Mouse (Mus musculus) left cerebral cortex, postnatal 10 days (tissue): ENCODE results near the gene Prkag2. TPM values are rescaled to one million over a fixed set of nuclear protein-coding genes. Genes with fewer than 3 reads are reported as not detected.
A peak's percentile ranks its signal among the peaks of the same experiment; 100 is the strongest.

Experiments used
- DNase-seq, 2 experiments: peaks; one replicate each; pipeline ENCODE4 v3.0.0; 2021 to 2022; ENCODE audit warnings: low spot score in 2 of 2, mixed read lengths in 1 of 2; ENCODE audit errors: extremely low spot score in 1 of 2
- intact Hi-C: fragments of 180-260 bp; cut with DNase I; formaldehyde crosslinking; loops from one replicate; pipeline ENCODE4 v1.15.1; 2025
- total RNA-seq, 2 experiments: library from RNA; stranded (reverse); gene quantifications; 2 replicates each; pipeline ENCODE4 v1.2.3; 2021

Prkag2 gene
- 100 to 1,000 TPM; 125 to 129 TPM for total RNA-seq

DNA sequence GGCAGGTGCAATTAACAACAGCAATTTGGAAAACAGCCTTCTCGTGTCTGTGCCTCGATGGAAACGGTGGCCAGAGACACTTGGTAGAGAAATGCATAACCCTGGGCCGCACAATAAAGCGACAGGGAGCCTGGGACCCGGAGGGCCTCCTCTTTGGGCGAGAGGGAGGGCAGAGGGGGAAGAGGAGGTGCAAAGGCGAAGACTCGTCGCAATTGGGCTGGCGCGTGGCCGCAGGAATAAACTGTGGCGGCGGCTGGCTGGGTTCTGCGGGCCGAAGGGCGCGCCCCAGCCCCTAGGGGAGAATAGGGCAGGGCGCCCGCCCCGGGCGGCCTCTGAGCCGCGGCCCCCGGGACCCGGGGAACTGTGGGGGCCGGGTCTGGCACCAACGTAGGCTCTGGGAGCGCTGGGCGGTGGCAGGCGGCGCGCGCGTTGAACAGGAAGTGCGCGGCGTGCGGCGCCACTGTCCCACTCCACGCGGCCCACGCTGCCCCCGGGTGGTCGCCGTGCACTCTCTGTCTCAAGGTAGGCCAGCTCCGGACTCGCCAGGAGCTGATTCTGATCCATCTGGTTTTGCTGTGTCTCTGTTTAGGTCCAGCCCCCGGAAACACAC is at the start of gene Prkag2:
TSS of gene Prkag2 (minus strand) at position 127 of the 610 bp plus-strand sequence.
- peak in 1 of 2 experiments; percentile 63 for DNase-seq
- intact Hi-C loops = no loop called here

DNA sequence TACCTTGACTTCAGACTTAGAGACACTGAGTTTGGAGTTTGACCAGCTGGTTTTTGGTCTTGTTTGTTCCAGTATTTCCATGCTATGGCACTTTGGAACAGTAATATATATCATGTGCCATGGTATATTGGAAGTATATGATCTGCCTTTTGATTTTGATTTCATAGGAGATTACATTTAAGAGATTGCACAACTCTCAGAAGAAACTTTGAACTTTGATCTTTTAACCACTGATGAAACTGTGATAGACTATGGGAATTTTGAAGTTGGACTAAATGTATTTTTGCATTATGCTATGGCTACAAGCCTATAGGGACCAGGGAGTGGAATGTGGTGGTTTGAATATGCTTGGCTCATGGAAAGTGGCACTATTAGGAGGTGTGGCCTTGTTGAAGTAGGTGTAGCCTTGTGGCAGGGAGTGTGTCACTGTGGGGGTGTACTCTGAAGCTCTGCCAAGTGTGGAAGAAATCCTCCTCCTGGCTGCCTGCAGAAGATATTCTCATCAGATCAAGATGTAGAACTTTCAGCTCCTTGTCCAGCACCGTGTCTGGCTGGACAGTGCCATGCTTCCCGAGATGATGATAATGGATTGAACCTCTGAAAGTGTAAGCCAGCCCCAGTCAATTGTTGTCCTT is 49.0 kb upstream of the Prkag2 start:
- DNase-seq = no peak
- intact Hi-C loops = no loop called here

DNA sequence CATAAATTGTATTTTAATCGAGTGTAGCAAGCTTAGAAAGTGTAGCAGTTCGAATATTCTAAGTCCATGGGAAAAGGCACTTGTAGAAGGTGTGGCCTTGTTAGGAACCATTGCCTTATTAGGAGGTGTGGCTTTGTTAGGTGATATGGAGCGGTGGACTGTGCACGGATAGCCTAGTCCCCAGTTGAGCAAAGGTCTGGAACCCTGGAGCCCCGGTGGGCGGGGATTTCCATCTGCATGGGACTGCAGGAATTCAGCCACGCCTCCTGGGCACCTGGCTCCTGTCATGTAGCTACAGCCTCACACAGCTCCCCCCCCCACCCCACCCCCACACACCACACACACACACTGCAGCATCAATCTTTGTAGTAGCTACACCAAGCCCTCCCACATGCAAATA is 46.3 kb upstream of the Prkag2 start:
- intact Hi-C loops = no loop called here
- no peak for DNase-seq

DNA sequence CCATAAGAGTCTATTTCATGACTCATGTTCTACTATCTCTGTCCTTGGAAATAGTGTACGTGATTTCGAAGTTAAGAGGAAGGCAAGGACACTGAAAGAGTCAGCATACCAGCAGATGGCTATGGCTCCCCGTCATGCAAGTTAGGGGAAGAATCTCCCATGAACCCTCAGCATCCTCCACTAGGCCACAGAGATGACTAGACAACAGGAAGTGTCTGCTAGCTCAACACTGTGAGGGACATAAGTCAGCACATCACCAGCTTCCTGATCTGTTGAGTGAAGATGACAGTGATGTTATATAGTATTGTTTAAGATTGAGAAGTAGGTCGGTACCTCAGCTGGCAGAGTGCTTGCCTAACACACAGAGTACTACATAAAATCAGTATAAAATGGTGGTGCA is 27.4 kb upstream of the Prkag2 start:
- intact Hi-C loops = no loop called here

DNA sequence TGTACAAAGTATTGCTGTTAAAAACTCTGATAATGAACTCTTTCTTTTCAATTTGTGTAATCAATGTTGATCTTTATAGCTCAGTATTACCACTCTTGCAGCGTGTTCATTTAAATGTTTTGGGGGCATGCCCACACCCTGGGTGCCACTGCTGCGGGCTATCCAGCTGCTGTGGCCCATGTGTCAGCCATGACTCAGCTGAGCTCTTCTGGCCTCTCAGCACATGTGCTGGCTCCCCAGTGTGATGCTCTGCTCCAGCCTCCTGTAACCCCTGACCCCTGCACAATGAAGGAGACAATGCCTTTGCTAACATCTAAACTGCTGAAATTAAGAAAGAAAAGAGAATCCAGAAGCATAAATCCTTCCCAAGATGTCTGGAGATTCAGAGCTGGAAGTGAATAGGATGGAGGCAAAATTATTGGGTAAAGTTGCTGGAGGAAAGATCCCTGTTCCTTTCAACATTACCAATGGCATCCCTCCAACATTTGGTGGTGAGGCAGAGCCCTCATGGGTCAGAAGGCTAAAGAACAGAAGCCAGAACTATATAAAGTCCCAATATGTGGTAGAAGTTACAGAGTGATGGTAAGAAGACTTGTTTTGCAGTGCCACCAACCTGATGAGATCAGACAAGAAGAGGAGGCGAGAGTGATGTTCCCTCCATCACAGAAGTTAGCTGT is 25.6 kb upstream of the Prkag2 start:
- intact Hi-C loops = no loop called here
- DNase-seq = no peak

More for the DNA sequence above, 27.4 kb upstream of the Prkag2 start:
- no peak for DNase-seq

DNA sequence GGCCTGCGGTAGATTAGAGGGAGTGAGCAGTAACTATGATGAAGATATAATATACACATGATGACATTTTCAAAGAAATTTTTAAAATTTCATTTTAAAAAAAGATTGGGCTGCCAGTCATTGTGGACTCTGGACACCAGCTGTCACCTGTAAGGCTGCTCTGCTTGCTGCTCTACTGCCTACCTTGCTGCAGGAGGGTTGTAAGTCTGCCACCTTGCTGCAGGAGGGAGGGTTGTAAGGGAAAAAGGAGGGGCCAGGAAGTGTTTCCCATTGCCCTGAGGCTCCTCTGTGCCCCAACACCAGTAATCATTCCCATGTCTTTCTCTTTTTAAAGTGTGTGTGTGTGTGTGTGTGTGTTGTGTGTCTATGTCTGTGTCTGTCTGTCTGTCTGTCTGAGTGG is 22.1 kb upstream of the Prkag2 start:
- intact Hi-C loops = no loop called here
- DNase-seq = no peak

DNA sequence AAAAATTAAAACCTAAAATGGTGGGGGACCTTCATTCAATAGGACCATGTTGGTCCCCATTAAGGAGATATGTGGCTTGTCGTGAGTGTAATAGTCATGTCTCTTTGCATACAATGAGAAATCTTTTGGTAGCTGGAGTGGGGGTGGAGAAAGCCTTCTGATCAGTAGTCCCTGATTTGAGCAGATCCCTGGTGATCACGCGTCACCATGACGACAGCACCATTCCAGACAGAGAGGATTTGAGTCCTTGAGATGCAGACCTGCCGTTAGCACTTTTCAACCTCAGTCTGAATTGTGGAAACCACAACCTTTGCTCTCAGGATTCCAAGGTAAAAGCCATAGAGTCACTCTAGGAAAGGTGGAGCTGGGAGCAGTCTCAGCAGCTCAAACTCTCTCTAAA is 18.7 kb upstream of the Prkag2 start:
- intact Hi-C loops = no loop called here
- DNase-seq = no peak

DNA sequence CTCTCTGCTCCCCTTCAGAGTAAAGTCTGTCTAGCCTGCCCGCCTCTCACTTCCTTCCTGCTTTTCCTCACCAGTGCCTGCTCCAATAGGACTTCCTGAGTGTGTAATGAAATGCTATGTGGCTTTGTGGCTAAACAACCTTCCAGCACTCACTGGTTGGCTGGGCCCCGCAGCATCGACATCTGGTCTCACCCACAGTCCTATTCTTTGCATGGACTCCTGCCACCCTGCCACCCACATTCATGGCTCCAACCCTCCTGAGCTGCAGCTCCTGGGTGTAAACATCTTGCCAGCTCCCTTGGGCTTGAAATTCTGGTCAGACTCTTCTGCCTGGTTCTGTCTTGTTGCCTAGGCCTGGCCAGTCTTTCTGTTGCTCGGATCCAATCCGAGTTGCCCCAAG is 15.6 kb upstream of the Prkag2 start:
- intact Hi-C loops = no loop called here
- peak; percentile 66 to 69 for DNase-seq

DNA sequence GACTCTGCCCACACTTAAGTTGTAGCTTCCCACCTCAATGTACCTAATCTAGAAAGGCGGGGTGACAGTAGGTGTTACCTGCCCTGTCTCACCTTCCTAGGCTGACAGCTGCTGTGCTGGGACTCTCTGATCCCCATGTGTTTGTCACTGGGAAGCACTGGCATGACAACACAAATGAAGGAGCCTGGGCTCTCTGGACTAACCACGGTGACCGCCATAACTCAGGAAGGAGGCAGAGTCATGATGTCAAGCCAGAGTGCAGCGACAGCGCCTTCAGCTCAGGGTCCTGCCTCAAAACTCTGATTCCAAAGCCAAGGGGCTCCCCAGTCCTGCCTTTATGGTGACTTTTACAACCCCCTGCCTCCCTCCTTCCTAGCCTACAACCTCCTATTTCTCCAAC is 14.8 kb upstream of the Prkag2 start:
- no peak for DNase-seq
- intact Hi-C loops = no loop called here

DNA sequence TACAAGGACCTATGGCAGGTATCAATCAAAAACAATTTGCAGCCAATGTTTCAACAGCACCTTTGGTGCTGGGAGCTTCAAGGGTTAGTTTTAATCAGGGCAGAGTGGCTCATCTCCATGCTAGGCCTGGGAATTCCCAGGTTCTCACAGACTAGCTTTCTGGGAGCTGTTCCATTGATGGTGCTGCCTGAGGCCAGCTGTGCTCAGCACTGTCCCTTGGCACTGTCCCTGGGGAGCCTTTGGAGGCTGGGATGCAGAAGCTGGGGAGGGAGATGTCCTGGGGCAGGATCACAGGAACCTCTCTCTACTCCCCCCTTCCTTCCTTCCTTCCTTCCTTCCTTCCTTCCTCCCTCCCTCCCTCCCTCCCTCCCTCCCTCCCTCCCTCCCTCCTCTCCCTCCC is 13.7 kb upstream of the Prkag2 start:
- no peak for DNase-seq
- intact Hi-C loops = no loop called here

DNA sequence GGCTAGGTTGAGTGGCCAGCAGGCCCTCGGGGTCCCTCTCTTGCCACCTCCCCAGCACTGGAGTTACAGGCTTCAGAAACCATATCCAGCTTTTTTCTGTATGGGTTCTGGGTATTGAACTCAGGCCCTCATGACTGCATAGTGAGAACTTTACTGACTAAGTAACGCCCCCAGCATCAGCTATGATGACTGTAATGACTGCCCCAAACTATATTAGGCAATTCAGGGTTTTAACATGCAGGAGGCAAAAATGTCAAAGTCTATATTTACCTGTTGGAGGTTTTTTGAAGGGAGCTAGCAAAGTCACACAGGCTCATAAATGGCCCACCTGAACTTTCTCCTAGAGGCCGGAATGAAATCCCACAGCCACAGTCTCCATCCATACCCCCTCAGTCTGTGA is 9.9 kb upstream of the Prkag2 start:
- no peak for DNase-seq
- intact Hi-C loops = no loop called here

DNA sequence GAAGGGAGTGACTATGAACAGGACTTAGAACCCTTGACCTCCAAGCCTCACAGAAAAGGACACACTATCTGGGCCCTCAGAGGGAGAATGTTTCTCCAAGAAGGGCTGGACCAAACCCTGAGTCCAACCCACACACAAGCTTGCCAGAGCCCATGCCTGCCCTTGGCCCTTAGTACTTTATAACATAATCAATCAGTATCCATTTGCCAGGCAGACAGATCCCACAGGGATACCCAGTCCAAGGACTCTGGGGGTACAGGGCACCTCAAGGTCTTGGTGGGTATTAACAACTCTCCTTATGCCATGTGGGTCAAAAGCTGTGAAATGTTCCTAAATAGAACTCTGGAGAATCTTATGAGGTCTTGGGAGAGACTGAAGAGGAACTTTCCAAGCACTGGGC is 5.3 kb upstream of the Prkag2 start:
- peak in 1 of 2 experiments; percentile 3 for DNase-seq
- intact Hi-C loops = no loop called here

DNA sequence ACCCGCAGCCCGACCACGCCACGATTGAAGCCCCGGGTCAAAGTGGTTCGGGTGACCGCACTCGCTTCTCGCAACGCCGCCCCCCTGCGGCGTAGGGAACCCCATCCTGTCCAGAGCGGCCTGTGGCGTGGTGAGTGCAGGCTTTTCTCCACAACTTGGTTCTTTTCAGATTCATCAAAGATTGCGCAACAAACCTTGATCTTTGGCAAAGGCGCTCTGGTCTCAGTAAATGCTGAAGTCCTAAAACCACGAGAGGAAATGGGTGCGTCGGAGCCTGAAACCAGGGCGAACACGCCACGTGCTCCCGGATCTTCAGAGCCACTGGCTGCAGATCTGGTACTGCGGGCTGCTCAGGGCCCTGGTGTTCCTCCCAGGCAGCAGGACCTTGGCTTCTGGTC is 683 bp upstream of the Prkag2 start:
- DNase-seq = peak in 1 of 2 experiments; percentile 62
- intact Hi-C loops = no loop called here

DNA sequence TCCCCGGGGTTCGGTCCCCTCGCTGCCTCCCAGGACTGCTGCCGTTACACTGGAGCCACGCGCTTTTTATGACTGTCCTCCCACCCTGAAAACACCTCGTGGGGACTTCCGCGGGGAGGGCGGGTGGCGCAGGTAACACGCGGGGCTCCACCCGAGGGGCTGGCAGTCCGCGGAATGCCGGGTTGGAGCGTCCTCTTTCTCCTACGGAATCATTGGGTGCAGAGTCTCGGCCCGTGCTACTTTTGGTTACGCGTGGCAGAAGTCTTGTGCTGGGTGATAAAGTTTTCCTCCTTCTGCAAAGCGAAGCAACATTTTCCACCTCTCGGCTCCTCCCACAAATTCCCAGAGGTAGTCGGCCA is 306 bp downstream of the Prkag2 start:
- DNase-seq = peak in 1 of 2 experiments; percentile 33
- intact Hi-C loops = no loop called here

DNA sequence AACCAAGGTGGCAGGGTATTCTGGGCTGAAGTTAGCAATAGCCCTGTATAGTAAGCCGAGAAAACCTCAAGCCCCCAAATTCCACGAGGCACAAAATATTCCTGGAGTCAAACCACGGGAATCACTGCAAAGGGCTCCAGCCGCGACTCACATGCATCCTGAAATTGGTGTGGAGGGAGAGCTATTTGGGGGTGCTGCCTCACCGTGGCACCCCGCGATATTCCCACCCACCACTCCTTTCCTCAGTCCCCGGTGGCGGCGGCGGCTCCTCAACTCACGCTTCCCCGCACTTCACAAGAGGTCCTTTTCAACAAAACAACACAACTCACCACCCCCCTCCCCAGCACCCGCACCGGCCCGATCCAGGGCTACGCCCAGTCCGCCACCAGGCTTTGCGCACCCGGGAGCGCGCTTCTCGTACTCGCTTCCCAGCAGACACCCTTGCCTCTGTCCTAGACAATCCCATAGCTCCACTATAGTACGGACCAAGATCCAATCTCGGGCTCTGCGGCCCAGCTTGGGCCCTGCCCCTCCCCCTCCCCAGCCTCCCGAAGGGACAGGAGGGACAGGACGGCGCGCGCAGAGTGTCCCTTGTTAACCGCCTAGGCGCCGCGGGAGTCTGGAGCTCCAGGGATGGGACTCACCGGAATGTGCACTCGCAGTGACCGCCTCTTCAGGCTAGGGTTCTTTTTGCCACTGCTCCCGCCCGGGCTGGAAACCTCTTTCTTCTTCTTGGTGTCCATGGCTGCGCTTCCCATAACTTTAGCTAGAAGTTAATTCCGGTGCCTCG is 880 bp downstream of the Prkag2 start:
- intact Hi-C loops = no loop called here
- peak in 1 of 2 experiments; percentile 84 for DNase-seq

DNA sequence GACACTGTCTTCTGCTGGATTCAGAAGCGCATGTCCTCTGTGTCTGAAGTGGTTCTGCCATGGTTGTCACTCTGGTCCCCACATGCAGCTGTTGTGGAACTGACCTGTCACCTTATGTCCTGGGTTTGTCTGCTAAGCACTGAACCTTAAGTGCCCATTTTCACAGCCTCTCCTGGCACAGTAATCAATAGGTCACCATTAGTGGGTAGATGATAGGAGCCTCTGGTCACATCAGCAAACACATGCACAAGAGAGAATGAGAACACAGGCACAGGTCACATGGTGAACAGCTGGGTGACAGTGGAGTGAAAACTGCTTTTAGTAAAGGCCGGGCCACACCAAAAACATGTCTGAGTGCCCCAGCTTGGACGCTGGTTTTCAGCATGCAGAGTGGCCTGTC is 2.6 kb downstream of the Prkag2 start:
- no peak for DNase-seq

DNA sequence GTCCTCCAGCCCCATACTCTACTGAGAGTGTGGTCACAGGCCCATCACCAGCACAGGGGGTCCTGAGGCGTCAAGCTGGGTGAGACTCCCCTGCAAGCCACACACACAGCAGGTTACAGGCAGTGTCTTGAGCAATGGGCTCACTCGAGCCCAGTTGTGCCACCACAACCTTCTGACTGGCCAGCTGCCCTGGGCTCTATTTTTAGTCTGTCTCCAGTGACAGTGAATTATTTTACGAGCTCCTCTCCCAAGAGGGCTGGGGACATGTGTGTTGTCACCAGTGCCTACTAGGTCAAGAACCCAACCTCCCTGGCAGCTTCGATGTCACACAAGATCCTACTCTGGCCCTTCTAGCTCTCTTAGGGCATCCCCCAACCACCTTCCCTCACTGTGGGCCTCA is 4.0 kb downstream of the Prkag2 start:
- intact Hi-C loops = no loop called here

More for the DNA sequence above, 2.6 kb downstream of the Prkag2 start:
- intact Hi-C loops = no loop called here

DNA sequence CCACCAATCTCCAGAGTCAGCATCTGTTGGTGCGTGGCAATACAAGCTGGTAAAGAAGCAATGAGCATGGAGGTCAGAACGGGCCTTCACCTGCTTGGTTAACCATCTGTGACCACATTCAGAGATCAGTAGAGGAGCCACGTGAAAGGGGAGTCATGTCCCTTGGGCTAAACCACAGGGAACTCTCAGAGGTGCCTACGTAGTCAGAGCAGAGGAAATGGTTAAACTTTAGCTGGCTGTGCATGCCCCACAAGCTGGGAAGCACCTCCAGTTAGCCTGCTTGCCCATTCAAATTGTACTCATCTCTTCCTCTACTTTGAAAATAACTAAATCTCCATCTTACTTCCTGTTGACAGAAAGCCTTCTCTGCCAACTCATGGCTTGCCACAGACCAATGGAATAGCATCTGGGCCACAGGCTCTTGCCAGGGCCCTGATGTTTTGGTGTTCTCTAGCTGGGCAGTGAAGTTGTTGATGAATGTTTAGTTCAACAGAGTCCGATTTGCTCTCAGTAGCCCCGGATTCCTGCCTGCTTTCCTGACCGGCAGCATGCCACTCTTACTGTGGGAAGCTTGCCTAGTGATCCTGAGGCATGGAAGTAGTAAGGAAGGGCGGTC is 7.7 kb downstream of the Prkag2 start:
- intact Hi-C loops = no loop called here
- DNase-seq = no peak

More for the DNA sequence above, 4.0 kb downstream of the Prkag2 start:
- DNase-seq = no peak

DNA sequence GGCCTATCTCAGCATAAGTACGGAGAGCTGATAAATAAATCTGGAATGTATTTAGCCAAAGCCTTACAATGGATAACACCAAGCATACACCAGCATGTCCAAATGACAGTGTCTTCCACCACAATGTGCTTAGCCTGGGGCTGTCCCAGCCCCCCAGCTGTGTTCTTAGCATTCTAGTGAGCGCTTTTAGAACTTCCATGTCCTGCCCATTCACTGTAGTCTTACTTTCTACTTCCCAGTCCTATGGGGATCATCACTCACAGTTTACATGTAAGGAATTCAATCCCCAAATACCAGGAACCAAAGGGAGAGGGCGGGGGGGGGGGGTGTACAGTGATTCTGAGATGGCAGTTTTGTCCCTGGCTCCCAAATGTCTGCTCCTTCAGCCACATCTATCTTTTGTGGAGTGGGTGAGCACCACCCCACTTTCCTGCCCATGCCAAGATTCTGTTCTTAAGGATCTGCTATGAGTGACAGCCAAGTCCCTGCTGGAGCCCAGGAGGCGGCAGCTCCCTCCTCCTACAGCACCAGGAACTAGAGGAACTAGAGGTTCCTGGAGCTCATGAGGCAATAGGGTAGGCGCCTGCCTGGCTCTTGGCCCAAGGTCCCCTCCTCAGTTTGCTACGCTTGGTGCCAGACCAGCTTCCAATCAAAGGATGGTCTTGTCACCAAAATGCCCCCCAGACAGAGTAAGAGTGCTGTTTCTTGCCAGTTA is 11.0 kb downstream of the Prkag2 start:
- DNase-seq = no peak
- intact Hi-C loops = no loop called here
